Mouse (Mus musculus) mature B cell (primary cell): ENCODE measurements around the gene Gzma.

Experiments
- in situ Hi-C: fragments of 300-500 bp; cut with MboI; formaldehyde crosslinking; loops from 2 replicates; pipeline ENCODE4 v1.14.3; 2019

Gzma gene

GRCm38 (mm10) chr13:113045458-113046110 lies 55.2 kb downstream of the Gzma start:
- in situ Hi-C loops = no loop called here

GRCm38 (mm10) chr13:113044876-113045275 lies 55.9 kb downstream of the Gzma start:
- in situ Hi-C loops = no loop called here
